ENCODE assay signal across 16 mouse cellular contexts in genomic region chr2:167654911-167655600, GRCm38 (mm10). TPM values are rescaled to one million over a fixed set of nuclear protein-coding genes. Genes with fewer than 3 reads are reported as not detected.
"Had no signal": no experiment of that assay in that cellular context is flagged by ENCODE, and none has a peak within 500 bp of the region (broad histone marks: within the 10 kb centered on the region; RNA-seq: fewer than 3 reads in every experiment).

No protein-coding gene starts in this region.

- H3K36me3 ChIP-seq: hindbrain, embryonic 15.5 days had no signal

- H3K27me3 ChIP-seq: hindbrain, embryonic 15.5 days; limb, embryonic 15.5 days; midbrain, embryonic 13.5 days; neural tube, embryonic 15.5 days had no signal

- H3K27ac ChIP-seq: hindbrain, embryonic 15.5 days; limb, embryonic 15.5 days; liver, embryonic 14.5 days; midbrain, embryonic 13.5 days; neural tube, embryonic 15.5 days; stomach, postnatal 0 days had no signal

- H3K9ac ChIP-seq: hindbrain, embryonic 15.5 days; limb, embryonic 15.5 days; liver, embryonic 14.5 days; midbrain, embryonic 13.5 days; neural tube, embryonic 15.5 days had no signal

- DNase-seq: layer of hippocampus, postnatal 36 days; lung, adult 18-20 months; right cerebral cortex, adult 18-20 months; right cerebral cortex, postnatal 25 days; thymus, adult 18-20 months; thymus, postnatal 25 days had no signal

- H3K4me3 ChIP-seq: hindbrain, embryonic 15.5 days; limb, embryonic 15.5 days; midbrain, embryonic 13.5 days; myocyte; neural tube, embryonic 15.5 days had no signal

RNA-seq across cellular contexts. Expression of gene Gm20431, which starts 6.2 kb away (rescaled TPM):
- polyA plus RNA-seq: large intestine, adult 2 months; neural tube, embryonic 11.5 days; urinary bladder, adult 2 months had no signal
